Mouse (Mus musculus) G1E (cell line): ENCODE data around the gene Ddb1. TPM values are rescaled to one million over a fixed set of nuclear protein-coding genes. Genes with fewer than 3 reads are reported as not detected.

ENCODE experiments used
- ATAC-seq: 2 replicates; pipeline ENCODE4 v1.8.0; 2016; ENCODE audit warnings: mild to moderate bottlenecking; ENCODE audit not compliant: insufficient number of reproducible peaks, poor library complexity, low FRiP score, severe bottlenecking; ENCODE audit errors: extremely low read depth
- DNase-seq: peaks from one replicate; pipeline ENCODE4 v3.0.0; 2012; ENCODE audit warnings: low spot score
- H3K27me3 ChIP-seq: 2 replicates; pipeline ENCODE4 v1.6.1; 2012; ENCODE audit warnings: mild to moderate bottlenecking, low read length, inconsistent platforms; ENCODE audit not compliant: insufficient read depth
- H3K36me3 ChIP-seq: replicated peaks from 2 replicates; pipeline ENCODE3; 2012; ENCODE audit warnings: mild to moderate bottlenecking, inconsistent platforms
- H3K4me1 ChIP-seq: 2 replicates; pipeline ENCODE4 v1.6.1; 2012; ENCODE audit warnings: low read depth, low read length, inconsistent platforms, mixed read lengths; ENCODE audit not compliant: insufficient read depth
- H3K4me3 ChIP-seq: 2 replicates; pipeline ENCODE4 v1.5.1; 2012; ENCODE audit warnings: low read depth, mild to moderate bottlenecking, inconsistent platforms, low read length, moderate library complexity, mixed read lengths
- H3K9me3 ChIP-seq: replicated peaks from 2 replicates; pipeline ENCODE4 v1.6.1; 2012; ENCODE audit warnings: inconsistent platforms
- CTCF ChIP-seq: IDR thresholded peaks from 2 replicates; pipeline ENCODE4 v1.5.1; 2012; ENCODE audit warnings: low read depth, low read length, inconsistent platforms, mixed read lengths
- GATA1 ChIP-seq: IDR thresholded peaks from 2 replicates; pipeline ENCODE4 v1.6.1; 2012; ENCODE audit warnings: borderline replicate concordance, low read length, inconsistent platforms, mixed read lengths
- GATA2 ChIP-seq: IDR thresholded peaks from 2 replicates; pipeline ENCODE4 v1.6.1; 2012; ENCODE audit warnings: low read depth, low read length, inconsistent platforms, borderline replicate concordance
- POLR2AphosphoS5 ChIP-seq: IDR thresholded peaks from 2 replicates; pipeline ENCODE4 v1.6.1; 2012; ENCODE audit warnings: low read depth, low read length, inconsistent platforms; ENCODE audit not compliant: insufficient replicate concordance
- TAL1 ChIP-seq: conservative IDR thresholded peaks from 2 replicates; pipeline ENCODE4 v1.6.1; 2012; ENCODE audit warnings: low read depth, low read length, inconsistent platforms, mixed read lengths
- polyA plus RNA-seq: library from polyadenylated mRNA; stranded (reverse); fragments of >175 nt; gene quantifications from 2 replicates; pipeline ENCODE4 v1.2.3, GENCODE M21; 2012
- total RNA-seq, 2 experiments: library from RNA; stranded (forward) in 1 of 2; stranded (reverse) in 1 of 2; fragments of 200-1000 nt in 1 of 2; fragments of >200 nt in 1 of 2; fragmentation: Nextera tagmentation in 1 of 2; gene quantifications; 2 replicates each; pipeline ENCODE4 v1.2.3; 2014 to 2017

Gene Ddb1
- total and polyA plus RNA-seq, 3 experiments: 30.8 to 516 (median 389) TPM

DNA sequence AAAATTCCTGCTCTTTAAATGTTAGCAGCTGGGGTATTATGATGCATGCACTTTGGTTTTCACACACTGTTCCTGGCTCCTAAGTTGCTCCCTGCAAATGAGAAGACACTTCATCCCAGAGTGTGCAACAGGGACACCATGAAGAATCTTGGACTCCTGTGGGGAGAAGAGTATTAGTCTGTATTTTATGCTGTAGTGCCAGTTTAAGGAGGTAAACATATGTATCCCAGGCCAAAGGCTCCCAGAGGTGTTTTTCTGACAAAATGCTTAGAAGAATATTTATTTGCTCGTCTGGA lies 73.6 kb downstream of the Ddb1 start:
- H3K4me3 ChIP-seq: no peak overlapping the region
- no peaks in the 10 kb centered on the region for H3K9me3 ChIP-seq
- H3K4me1 ChIP-seq: peaks cover 66% of the 10 kb centered on the region
- TF ChIP-seq POLR2AphosphoS5 (no peak), GATA1 (no peak), GATA2 (no peak), TAL1 (no peak), CTCF (no peak)
- DNase-seq (no peak), ATAC-seq (no peak)
- no peaks in the 10 kb centered on the region for H3K27me3 ChIP-seq
- H3K36me3 ChIP-seq: peaks cover 6% of the 10 kb centered on the region

Other genes with a start within 250 kb of the Ddb1 start
- gene Syt7, start 216.2 kb upstream of the Ddb1 start, total RNA-seq (2014; fragmentation: Nextera tagmentation): 3.8 TPM in 1 of 2 replicates, not detected in the other
- under 0.01 and 0.05 TPM in 2 replicates for gene Syt7, start 216.2 kb upstream of the Ddb1 start, total RNA-seq (2017)
- gene Syt7, start 216.2 kb upstream of the Ddb1 start, polyA plus RNA-seq: not detected in 2 replicates
- gene Lrrc10b, start 147.9 kb upstream of the Ddb1 start, total RNA-seq (2014; fragmentation: Nextera tagmentation): not detected in 2 replicates
- 0.06 TPM in 1 of 2 replicates, not detected in the other for gene Lrrc10b, start 147.9 kb upstream of the Ddb1 start, total RNA-seq (2017)
- not detected in 2 replicates for gene Lrrc10b, start 147.9 kb upstream of the Ddb1 start, polyA plus RNA-seq
- 0.53 and 1.1 TPM in 2 replicates for gene Ppp1r32, start 122.4 kb upstream of the Ddb1 start, total RNA-seq (2014; fragmentation: Nextera tagmentation)
- gene Ppp1r32, start 122.4 kb upstream of the Ddb1 start, total RNA-seq (2017): 0.12 TPM in 1 of 2 replicates, not detected in the other
- 0.51 and 0.52 TPM in 2 replicates for gene Ppp1r32, start 122.4 kb upstream of the Ddb1 start, polyA plus RNA-seq
- gene Cpsf7, start 80.1 kb upstream of the Ddb1 start, total RNA-seq (2014; fragmentation: Nextera tagmentation): 108 and 119 TPM in 2 replicates
- 48.5 and 48.6 TPM in 2 replicates for gene Cpsf7, start 80.1 kb upstream of the Ddb1 start, total RNA-seq (2017)
- gene Cpsf7, start 80.1 kb upstream of the Ddb1 start, polyA plus RNA-seq: 47.4 and 69.0 TPM in 2 replicates
- 89.1 and 102 TPM in 2 replicates for gene Sdhaf2, start 79.2 kb upstream of the Ddb1 start, total RNA-seq (2014; fragmentation: Nextera tagmentation)
- 145 and 154 TPM in 2 replicates for gene Sdhaf2, start 79.2 kb upstream of the Ddb1 start, total RNA-seq (2017)
- gene Sdhaf2, start 79.2 kb upstream of the Ddb1 start, polyA plus RNA-seq: 5.7 and 7.0 TPM in 2 replicates
- 20.3 and 25.6 TPM in 2 replicates for gene Tmem216, start 49.1 kb upstream of the Ddb1 start, total RNA-seq (2014; fragmentation: Nextera tagmentation)
- gene Tmem216, start 49.1 kb upstream of the Ddb1 start, total RNA-seq (2017): 14.6 and 17.5 TPM in 2 replicates
- gene Tmem216, start 49.1 kb upstream of the Ddb1 start, polyA plus RNA-seq: 1.7 and 1.9 TPM in 2 replicates
- 23.1 and 23.5 TPM in 2 replicates for gene Cyb561a3, start 28.2 kb upstream of the Ddb1 start, total RNA-seq (2014; fragmentation: Nextera tagmentation)
- gene Cyb561a3, start 28.2 kb upstream of the Ddb1 start, total RNA-seq (2017): 18.0 and 22.5 TPM in 2 replicates
- 6.3 and 8.2 TPM in 2 replicates for gene Cyb561a3, start 28.2 kb upstream of the Ddb1 start, polyA plus RNA-seq
- gene Tmem138, start 28.0 kb upstream of the Ddb1 start, total RNA-seq (2014; fragmentation: Nextera tagmentation): 50.1 and 61.6 TPM in 2 replicates
- 9.7 and 13.5 TPM in 2 replicates for gene Tmem138, start 28.0 kb upstream of the Ddb1 start, total RNA-seq (2017)
- gene Tmem138, start 28.0 kb upstream of the Ddb1 start, polyA plus RNA-seq: 4.6 and 5.0 TPM in 2 replicates
- gene Tkfc, start 327 bp downstream of the Ddb1 start, total RNA-seq (2014; fragmentation: Nextera tagmentation): 10.9 and 11.7 TPM in 2 replicates
- 6.7 and 6.8 TPM in 2 replicates for gene Tkfc, start 327 bp downstream of the Ddb1 start, total RNA-seq (2017)
- 2.7 and 4.6 TPM in 2 replicates for gene Tkfc, start 327 bp downstream of the Ddb1 start, polyA plus RNA-seq
- 1.2 and 1.4 TPM in 2 replicates for gene Vwce, start 28.9 kb downstream of the Ddb1 start, total RNA-seq (2014; fragmentation: Nextera tagmentation)
- 0.06 and 0.16 TPM in 2 replicates for gene Vwce, start 28.9 kb downstream of the Ddb1 start, total RNA-seq (2017)
- 0.24 and 0.32 TPM in 2 replicates for gene Vwce, start 28.9 kb downstream of the Ddb1 start, polyA plus RNA-seq
- 1.6 and 2.4 TPM in 2 replicates for gene Pga5, start 72.7 kb downstream of the Ddb1 start, total RNA-seq (2014; fragmentation: Nextera tagmentation)
- gene Pga5, start 72.7 kb downstream of the Ddb1 start, total RNA-seq (2017): 1.6 and 1.9 TPM in 2 replicates
- 0.14 TPM in 2 replicates for gene Pga5, start 72.7 kb downstream of the Ddb1 start, polyA plus RNA-seq
- gene Vps37c, start 83.4 kb downstream of the Ddb1 start, total RNA-seq (2014; fragmentation: Nextera tagmentation): 16.3 and 27.1 TPM in 2 replicates
- gene Vps37c, start 83.4 kb downstream of the Ddb1 start, total RNA-seq (2017): 5.2 TPM in 2 replicates
- gene Vps37c, start 83.4 kb downstream of the Ddb1 start, polyA plus RNA-seq: 34.9 and 40.0 TPM in 2 replicates
- not detected in 2 replicates for gene Cd5, start 133.7 kb downstream of the Ddb1 start, total RNA-seq (2014; fragmentation: Nextera tagmentation)
- gene Cd5, start 133.7 kb downstream of the Ddb1 start, total RNA-seq (2017): 0.11 and 0.17 TPM in 2 replicates
- gene Cd5, start 133.7 kb downstream of the Ddb1 start, polyA plus RNA-seq: not detected in 2 replicates
- gene Cd6, start 224.7 kb downstream of the Ddb1 start, total RNA-seq (2014; fragmentation: Nextera tagmentation): not detected in 2 replicates
- 0.11 and 0.41 TPM in 2 replicates for gene Cd6, start 224.7 kb downstream of the Ddb1 start, total RNA-seq (2017)
- not detected in 2 replicates for gene Cd6, start 224.7 kb downstream of the Ddb1 start, polyA plus RNA-seq
- not detected in 2 replicates for gene Slc15a3, start 234.4 kb downstream of the Ddb1 start, total RNA-seq (2014; fragmentation: Nextera tagmentation)
- under 0.01 and 0.05 TPM in 2 replicates for gene Slc15a3, start 234.4 kb downstream of the Ddb1 start, total RNA-seq (2017)
- gene Slc15a3, start 234.4 kb downstream of the Ddb1 start, polyA plus RNA-seq: 0.01 and 0.02 TPM in 2 replicates